In genomic region chr3:111102646-111103045, GRCm38 (mm10) we compare ENCODE assay signal across 16 mouse cellular contexts.
DNase-seq lines count a peak whose midpoint lies in the region; ATAC-seq and TF ChIP-seq lines count a peak whose summit lies in the region.
"Had no signal": no experiment of that assay in that cellular context is flagged by ENCODE, and none has a peak within 500 bp of the region (broad histone marks: within the 10 kb centered on the region; RNA-seq: fewer than 3 reads in every experiment).

No protein-coding gene starts in this region.

- no peak for TF ChIP-seq CTCF in kidney, adult 2 months (conservative IDR thresholded peaks at IDR 0.05; ENCODE audit: insufficient read depth, insufficient read length, low read depth, low read length)
- no peak for TF ChIP-seq CTCF in lung, adult 2 months (IDR thresholded peaks at IDR 0.05; ENCODE audit: insufficient read depth, low read length)

- no peak overlapping the region for H3K4me3 ChIP-seq in kidney, adult 2 months (ENCODE audit: insufficient read depth, low read depth, low read length)
- H3K4me3 ChIP-seq in lung, adult 2 months (replicated peaks; ENCODE audit: extremely low read depth, low read depth, low read length), result no peak overlapping the region
- H3K4me3 ChIP-seq: embryonic facial prominence, embryonic 12.5 days; limb, embryonic 10.5 days; liver, embryonic 15.5 days; midbrain, embryonic 10.5 days; myocyte had no signal

- no peaks in the 10 kb centered on the region for H3K27me3 ChIP-seq in kidney, adult 2 months (replicated peaks; ENCODE audit: control insufficient read depth, insufficient read depth, low read length)
- H3K27me3 ChIP-seq: embryonic facial prominence, embryonic 12.5 days; liver, embryonic 15.5 days had no signal

- DNase-seq in cerebellum, postnatal 4 days (ENCODE audit: low spot score in 2 of 2), result no peak
- DNase-seq in kidney, adult 9 months, result peak; percentile 7
- no peak for DNase-seq in kidney, adult 2 months
- DNase-seq in 3T3-L1 (ENCODE audit: low read depth, low spot score), result peak; percentile 56
- DNase-seq in layer of hippocampus, adult 9-10 months (ENCODE audit: low spot score), result peak; percentile 31
- DNase-seq in testis, postnatal 14 days (ENCODE audit: low spot score), result no peak
- DNase-seq in lung, adult 2 months, result no peak
- DNase-seq: B cell, adult 2 months; thymus, adult 18-20 months had no signal

- no peak overlapping the region for H3K27ac ChIP-seq in kidney, adult 2 months (ENCODE audit: insufficient read depth, low read depth, low read length)
- H3K27ac ChIP-seq: embryonic facial prominence, embryonic 12.5 days; kidney, postnatal 0 days; limb, embryonic 10.5 days; liver, embryonic 15.5 days; midbrain, embryonic 10.5 days had no signal

- H3K36me3 ChIP-seq in kidney, adult 2 months (ENCODE audit: control insufficient read depth, insufficient read depth, low read length), result no peaks in the 10 kb centered on the region
- H3K36me3 ChIP-seq: embryonic facial prominence, embryonic 12.5 days; limb, embryonic 10.5 days; liver, embryonic 15.5 days; midbrain, embryonic 10.5 days had no signal

- peak; percentile 74; the same call in 1 of the 2 replicates for ATAC-seq in cerebellum, adult (ENCODE audit: insufficient number of reproducible peaks, low FRiP score, low TSS enrichment)

- 69% methylated on average over 1 of the region's 1 CpGs for WGBS in kidney, adult 2 months
- 55% methylated on average over 1 of the region's 1 CpGs for WGBS in lung, adult 2 months

- no peak for TF ChIP-seq POLR2A in kidney, adult 2 months (IDR thresholded peaks at IDR 0.05; ENCODE audit: low read depth, low read length)
- TF ChIP-seq POLR2A in lung, adult 2 months (IDR thresholded peaks at IDR 0.05; ENCODE audit: borderline replicate concordance, extremely low read depth, low read depth, low read length), result no peak

- no peaks in the 10 kb centered on the region for H3K4me1 ChIP-seq in kidney, adult 2 months (ENCODE audit: control insufficient read depth, insufficient read depth, low read length)
- H3K4me1 ChIP-seq in lung, adult 2 months (ENCODE audit: control insufficient read depth, insufficient read depth, low read length), result no peaks in the 10 kb centered on the region
- H3K4me1 ChIP-seq: embryonic facial prominence, embryonic 12.5 days; limb, embryonic 10.5 days; liver, embryonic 15.5 days; midbrain, embryonic 10.5 days had no signal

Comparison
In these comparisons a context has a peak if more than half of its experiments do, and no peak if none do; other contexts are left out.
1. DNase-seq: peak in kidney, adult 9 months (single experiment), 3T3-L1 (single experiment) and layer of hippocampus, adult 9-10 months (single experiment); none in cerebellum, postnatal 4 days (0 of 2), kidney, adult 2 months (single experiment), testis, postnatal 14 days (single experiment) and lung, adult 2 months (single experiment).